Mouse (Mus musculus) olfactory bulb, adult 2 months (tissue): ENCODE data around the gene Hdac11. TPM values are rescaled to one million over a fixed set of nuclear protein-coding genes. Genes with fewer than 3 reads are reported as not detected.
A peak's percentile ranks its signal among the peaks of the same experiment; 100 is the strongest.

Source experiments
- H3K27ac ChIP-seq: fragments of 200-500 bp; 2 replicates; pipeline ENCODE4 v1.5.1; 2012; ENCODE audit warnings: low read depth, low read length; ENCODE audit not compliant: insufficient read depth
- H3K4me1 ChIP-seq: fragments of 200-500 bp; 2 replicates; pipeline ENCODE4 v1.6.1; 2012; ENCODE audit warnings: low read length; ENCODE audit not compliant: control insufficient read depth, insufficient read depth
- H3K4me3 ChIP-seq: fragments of 200-500 bp; 2 replicates; pipeline ENCODE4 v1.5.1; 2012; ENCODE audit warnings: mild to moderate bottlenecking, low read depth, low read length, moderate library complexity; ENCODE audit not compliant: insufficient read depth
- CTCF ChIP-seq: fragments of 200-500 bp; IDR thresholded peaks from 2 replicates; pipeline ENCODE4 v1.5.1; 2012; ENCODE audit warnings: low read depth, mild to moderate bottlenecking, low read length, moderate library complexity; ENCODE audit not compliant: insufficient read depth
- POLR2A ChIP-seq: fragments of 200-500 bp; IDR thresholded peaks from 2 replicates; pipeline ENCODE4 v1.6.1; 2012; ENCODE audit warnings: mild to moderate bottlenecking, low read depth, low read length, moderate library complexity; ENCODE audit not compliant: insufficient read depth
- WGBS: fragments of 180-500 bp; shearing (Covaris S2); methylation state at CpG from one replicate; pipeline ENCODE4 v1.1.7; 2018; 5-methylcytosine and 5-hydroxymethylcytosine counted together
- polyA plus RNA-seq: library from polyadenylated mRNA; stranded (reverse); fragments of >200 nt; gene quantifications from 2 replicates; pipeline ENCODE4 v1.2.4, GENCODE M21; 2012; ENCODE audit warnings: low replicate concordance; ENCODE audit not compliant: missing spikeins, insufficient read depth, insufficient read length

Hdac11 gene
- not detected in 2 replicates for polyA plus RNA-seq

GRCm38 (mm10) chr6:91156554-91157236, at the start of gene Hdac11:
TSS of gene Hdac11 (plus strand) at chr6:91156665.
- Histone ChIP-seq H3K4me3 (peak within 1 kb of the TSS; percentile 60), H3K27ac (peak within 1 kb of the TSS; percentile 66), H3K4me1 (peaks cover 51% of the 10 kb centered on the region)
- under 1% methylated on average over 42 of the region's 42 CpGs for WGBS
- TF ChIP-seq POLR2A (peak; percentile 67; the same call in 1 of the 2 replicates), CTCF (no peak)

GRCm38 (mm10) chr6:91108301-91108916, 48.1 kb upstream of the Hdac11 start:
- 80% methylated on average over 3 of the region's 3 CpGs for WGBS
- H3K4me1 ChIP-seq = no peaks in the 10 kb centered on the region
- no peak overlapping the region for H3K4me3 ChIP-seq
- no peak overlapping the region for H3K27ac ChIP-seq
- TF ChIP-seq POLR2A (no peak), CTCF (no peak)

- TF ChIP-seq CTCF (no peak), POLR2A (no peak)
- H3K27ac ChIP-seq = no peak overlapping the region
- H3K4me1 ChIP-seq = no peaks in the 10 kb centered on the region
- WGBS = 90% methylated on average over 2 of the region's 2 CpGs
- H3K4me3 ChIP-seq = no peak overlapping the region
These were observed 47.5 kb upstream of the Hdac11 start for GRCm38 (mm10) chr6:91108917-91109450.

GRCm38 (mm10) chr6:91109489-91109888, 47.0 kb upstream of the Hdac11 start:
- H3K27ac ChIP-seq = no peak overlapping the region
- no peak for TF ChIP-seq CTCF
- TF ChIP-seq POLR2A = no peak
- no peak overlapping the region for H3K4me3 ChIP-seq
- H3K4me1 ChIP-seq = no peaks in the 10 kb centered on the region; the same call in 1 of the 2 replicates

GRCm38 (mm10) chr6:91110323-91111020, 46.0 kb upstream of the Hdac11 start:
- WGBS = 82% methylated on average over 13 of the region's 13 CpGs
- Histone ChIP-seq H3K27ac (no peak overlapping the region), H3K4me1 (no peaks in the 10 kb centered on the region; the same call in 1 of the 2 replicates), H3K4me3 (no peak overlapping the region)
- TF ChIP-seq POLR2A (no peak), CTCF (no peak)

- Histone ChIP-seq H3K4me3 (no peak overlapping the region), H3K27ac (no peak overlapping the region), H3K4me1 (peaks cover 5% of the 10 kb centered on the region)
- TF ChIP-seq CTCF (no peak), POLR2A (no peak)
- 92% methylated on average over 10 of the region's 10 CpGs for WGBS
These were observed 45.1 kb upstream of the Hdac11 start for GRCm38 (mm10) chr6:91111141-91111953.

- no peak overlapping the region for H3K27ac ChIP-seq
- H3K4me3 ChIP-seq = no peak overlapping the region
- 96% methylated on average over 3 of the region's 3 CpGs for WGBS
- TF ChIP-seq CTCF = no peak
- no peak for TF ChIP-seq POLR2A
- peaks cover 5% of the 10 kb centered on the region for H3K4me1 ChIP-seq
These were observed 44.6 kb upstream of the Hdac11 start for GRCm38 (mm10) chr6:91111954-91112252.

- TF ChIP-seq POLR2A (no peak), CTCF (no peak)
- peaks cover 12% of the 10 kb centered on the region for H3K4me1 ChIP-seq
- no peak overlapping the region for H3K4me3 ChIP-seq
- H3K27ac ChIP-seq = no peak overlapping the region
- 64% methylated on average over 2 of the region's 2 CpGs for WGBS
These were observed 41.7 kb upstream of the Hdac11 start for GRCm38 (mm10) chr6:91114716-91115115.
